Comparison of ENCODE assay signal across 11 mouse cellular contexts in genomic region chr11:111961047-111961837, GRCm38 (mm10).
DNase-seq lines count a peak whose midpoint lies in the region; ATAC-seq lines count a peak whose summit lies in the region.
"Had no signal": no experiment of that assay in that cellular context is flagged by ENCODE, and none has a peak within 500 bp of the region (broad histone marks: within the 10 kb centered on the region; RNA-seq: fewer than 3 reads in every experiment).

No protein-coding gene starts in this region.

- H3K36me3 ChIP-seq in hindbrain, embryonic 13.5 days = no peaks in the 10 kb centered on the region
- no peaks in the 10 kb centered on the region for H3K36me3 ChIP-seq in limb, embryonic 13.5 days
- no peaks in the 10 kb centered on the region for H3K36me3 ChIP-seq in forebrain, embryonic 13.5 days (ENCODE audit: poor library complexity, severe bottlenecking)

- ATAC-seq in hindbrain, embryonic 13.5 days (ENCODE audit: low FRiP score) = no peak
- 0 out of 2 replicates have a peak, but pooled peaks have one; percentile 24 for ATAC-seq in limb, embryonic 13.5 days (ENCODE audit: low FRiP score, low read depth)
- ATAC-seq in forebrain, embryonic 13.5 days = no peak

- 33% methylated on average over 10 of the region's 10 CpGs for WGBS in hindbrain, embryonic 13.5 days
- WGBS in limb, embryonic 13.5 days = 32% methylated on average over 10 of the region's 10 CpGs
- 63% methylated on average over 10 of the region's 10 CpGs for WGBS in forebrain, embryonic 13.5 days

- peak; percentile 12 for DNase-seq in layer of hippocampus, adult 11-12 months (ENCODE audit: low spot score)
- no peak for DNase-seq in layer of hippocampus, postnatal 10 days (ENCODE audit: low spot score in 2 of 2)
- DNase-seq in embryo, embryonic 11 days = peak; percentile 44
- DNase-seq in lung, adult 18-20 months = no peak
- DNase-seq in ovary, postnatal 14 days (ENCODE audit: low spot score) = no peak
- DNase-seq: heart, postnatal 4 days; kidney, postnatal 10 days; thymus, postnatal 4 days had no signal

- no peaks in the 10 kb centered on the region for H3K9me3 ChIP-seq in hindbrain, embryonic 13.5 days
- H3K9me3 ChIP-seq in limb, embryonic 13.5 days = no peaks in the 10 kb centered on the region; the same call in 1 of the 2 replicates
- H3K9me3 ChIP-seq in forebrain, embryonic 13.5 days (replicated peaks) = no peaks in the 10 kb centered on the region

- H3K4me1 ChIP-seq in hindbrain, embryonic 13.5 days (replicated peaks) = peaks cover 6% of the 10 kb centered on the region; the same call in 1 of the 2 replicates
- H3K4me1 ChIP-seq in limb, embryonic 13.5 days = peaks cover 30% of the 10 kb centered on the region
- H3K4me1 ChIP-seq in forebrain, embryonic 13.5 days = no peaks in the 10 kb centered on the region

- H3K4me2 ChIP-seq in hindbrain, embryonic 13.5 days = no peak overlapping the region
- no peak overlapping the region; the same call in 1 of the 2 replicates for H3K4me2 ChIP-seq in limb, embryonic 13.5 days (replicated peaks)
- H3K4me2 ChIP-seq in forebrain, embryonic 13.5 days = no peak overlapping the region

- H3K4me3 ChIP-seq in hindbrain, embryonic 13.5 days = no peak overlapping the region
- no peak overlapping the region for H3K4me3 ChIP-seq in limb, embryonic 13.5 days
- no peak overlapping the region for H3K4me3 ChIP-seq in forebrain, embryonic 13.5 days

- no peaks in the 10 kb centered on the region for H3K27me3 ChIP-seq in hindbrain, embryonic 13.5 days
- no peaks in the 10 kb centered on the region for H3K27me3 ChIP-seq in limb, embryonic 13.5 days
- H3K27me3 ChIP-seq in forebrain, embryonic 13.5 days = no peaks in the 10 kb centered on the region

- 0 out of 2 replicates have a peak overlapping the region, but pooled peaks have one; percentile 0 for H3K27ac ChIP-seq in hindbrain, embryonic 13.5 days
- peak overlapping the region; percentile 49 for H3K27ac ChIP-seq in limb, embryonic 13.5 days
- no peak overlapping the region for H3K27ac ChIP-seq in forebrain, embryonic 13.5 days

- H3K9ac ChIP-seq in hindbrain, embryonic 13.5 days = no peak overlapping the region
- H3K9ac ChIP-seq in limb, embryonic 13.5 days = no peak overlapping the region
- H3K9ac ChIP-seq in forebrain, embryonic 13.5 days = no peak overlapping the region

Comparison
In these comparisons a context has a peak if more than half of its experiments do, and no peak if none do; other contexts are left out.
1. DNase-seq: peak in layer of hippocampus, adult 11-12 months (single experiment) and embryo, embryonic 11 days (single experiment); none in layer of hippocampus, postnatal 10 days (0 of 2), lung, adult 18-20 months (0 of 2) and ovary, postnatal 14 days (single experiment).